Mouse (Mus musculus): ENCODE measurements around the gene Dhrs3. TPM values are rescaled to one million over a fixed set of nuclear protein-coding genes. Genes with fewer than 3 reads are reported as not detected.

The Dhrs3 gene
- 7.0 and 21.2 TPM in 2 replicates for polyA plus RNA-seq (2016; fragmentation: Nextera tagmentation; extraction: Ambion mirVana)

DNA sequence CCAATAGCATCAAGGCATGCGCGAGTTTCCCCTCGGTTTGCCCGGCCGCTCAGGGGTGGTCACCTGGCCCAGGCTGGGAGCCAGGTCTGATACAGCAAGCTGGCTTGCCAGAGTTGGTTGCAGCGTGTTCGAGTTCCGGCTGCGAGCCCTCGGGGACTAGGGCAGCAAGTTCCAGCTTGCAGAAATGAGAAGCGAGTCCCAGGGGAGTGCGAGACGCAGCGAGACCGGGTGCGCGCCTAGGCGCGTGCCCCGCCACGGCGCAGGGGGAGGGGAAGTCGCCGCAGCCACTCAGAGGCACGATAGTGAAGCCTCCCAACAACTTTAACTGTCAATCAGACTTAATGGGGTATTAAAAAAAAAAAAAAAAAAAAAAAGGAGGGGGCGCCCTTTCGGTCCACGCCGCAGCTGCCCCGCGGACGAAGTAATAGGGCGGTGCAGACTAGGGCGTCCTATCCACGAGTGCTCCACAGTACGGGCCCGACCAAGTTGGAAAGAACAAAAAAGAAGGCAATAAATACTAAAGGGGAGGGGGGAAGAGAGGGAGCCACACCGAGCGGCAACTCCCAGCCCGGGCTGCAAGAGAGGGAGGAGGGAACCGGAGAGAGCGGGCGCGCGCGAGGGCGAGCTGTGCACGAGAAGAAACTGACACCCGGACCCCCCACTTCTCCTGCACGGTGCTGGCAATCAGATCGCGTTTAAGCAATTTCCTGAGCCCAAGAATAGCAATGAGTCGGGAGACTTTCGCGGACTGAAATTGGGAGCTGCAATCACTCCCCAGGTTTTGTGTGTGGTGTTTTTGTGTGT is at the start of gene Dhrs3:
TSS of gene Dhrs3 (plus strand) at position 695 of the 804 bp plus-strand sequence.
- Histone ChIP-seq H3K4me3 (peak within 1 kb of the TSS; percentile 66), H3K27me3 (ENCODE audit: insufficient read depth, poor library complexity, severe bottlenecking) (peaks cover 51% of the 10 kb centered on the region; the same call in 1 of the 2 replicates), H3K36me3 (no peaks in the 10 kb centered on the region), H3K27ac (peak within 1 kb of the TSS; percentile 73), H3K9me3 (no peaks in the 10 kb centered on the region), H3K4me1 (peaks cover 52% of the 10 kb centered on the region)
- under 1% methylated on average over 54 of the region's 55 CpGs for WGBS
- DNase-seq (ENCODE audit: low spot score), result peak; percentile 85

DNA sequence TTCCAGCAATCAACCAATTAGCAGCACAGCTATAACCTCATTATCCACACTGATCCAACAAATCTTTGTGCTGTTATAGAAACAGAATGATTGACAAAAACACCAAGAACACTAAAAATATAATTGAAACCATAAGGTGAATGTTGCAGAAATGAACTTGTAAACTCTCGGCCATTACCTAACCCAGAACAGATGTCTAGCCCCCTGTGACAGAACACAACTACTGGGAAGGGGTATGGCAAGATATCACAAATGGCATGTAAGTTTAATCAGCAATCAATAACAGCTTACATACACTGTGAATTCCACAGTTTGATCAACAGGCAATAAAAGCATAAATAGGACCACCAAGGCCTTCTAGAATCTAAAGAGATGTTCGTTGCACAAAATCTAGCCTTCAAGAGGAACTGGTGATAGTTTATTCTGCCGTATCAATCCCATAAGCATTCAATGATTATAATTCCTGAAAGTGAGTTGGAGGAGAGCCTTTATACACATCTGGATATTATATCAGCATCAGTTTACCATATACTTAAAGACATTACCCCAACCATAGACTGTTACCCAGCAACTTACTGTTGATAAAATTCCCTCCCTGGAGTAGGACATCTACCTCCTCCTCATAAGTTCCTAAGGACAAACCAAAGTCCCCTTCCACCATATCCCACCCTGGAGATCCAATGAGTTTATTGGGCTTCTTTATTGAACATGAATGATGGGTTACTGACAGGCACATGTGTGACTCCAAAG is 30.7 kb upstream of the Dhrs3 start:
- DNase-seq (ENCODE audit: low spot score), result no peak
- H3K27me3 ChIP-seq (ENCODE audit: insufficient read depth, poor library complexity, severe bottlenecking), result no peaks in the 10 kb centered on the region
- no peaks in the 10 kb centered on the region for H3K9me3 ChIP-seq
- no peak overlapping the region for H3K27ac ChIP-seq
- H3K4me3 ChIP-seq, result no peak overlapping the region
- no peaks in the 10 kb centered on the region for H3K4me1 ChIP-seq
- WGBS, result 79% methylated on average over 3 of the region's 3 CpGs
- H3K36me3 ChIP-seq, result no peaks in the 10 kb centered on the region

DNA sequence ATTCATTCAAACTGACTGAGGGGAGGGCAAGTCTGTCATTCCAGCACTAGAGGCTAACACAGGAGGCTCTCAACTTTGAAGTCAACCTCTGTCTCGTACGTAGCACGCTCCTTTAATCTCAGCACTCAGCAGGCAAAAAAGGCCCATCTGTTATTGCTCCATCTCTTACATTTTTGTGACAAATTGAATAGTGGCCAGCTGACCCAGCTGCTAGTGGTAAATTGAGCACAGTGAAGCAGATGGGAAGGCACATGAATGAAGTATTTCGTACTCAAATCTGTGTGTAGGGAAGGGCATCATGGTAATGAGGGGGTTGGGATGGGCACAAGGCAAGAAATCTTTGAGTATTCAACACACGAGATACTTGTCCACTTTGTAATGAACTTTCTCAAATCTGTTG is 24.7 kb upstream of the Dhrs3 start:
- 75% methylated on average over 5 of the region's 5 CpGs for WGBS
- H3K9me3 ChIP-seq, result no peaks in the 10 kb centered on the region
- no peak overlapping the region for H3K27ac ChIP-seq
- DNase-seq (ENCODE audit: low spot score), result no peak
- H3K4me3 ChIP-seq, result no peak overlapping the region
- H3K36me3 ChIP-seq, result no peaks in the 10 kb centered on the region
- H3K4me1 ChIP-seq, result no peaks in the 10 kb centered on the region
- H3K27me3 ChIP-seq (ENCODE audit: insufficient read depth, poor library complexity, severe bottlenecking), result no peaks in the 10 kb centered on the region

- H3K36me3 ChIP-seq, result no peaks in the 10 kb centered on the region
- WGBS, result 75% methylated on average over 4 of the region's 4 CpGs
Observed at GRCm38 (mm10) chr4:144868584-144868983, 24.0 kb upstream of the Dhrs3 start.

DNA sequence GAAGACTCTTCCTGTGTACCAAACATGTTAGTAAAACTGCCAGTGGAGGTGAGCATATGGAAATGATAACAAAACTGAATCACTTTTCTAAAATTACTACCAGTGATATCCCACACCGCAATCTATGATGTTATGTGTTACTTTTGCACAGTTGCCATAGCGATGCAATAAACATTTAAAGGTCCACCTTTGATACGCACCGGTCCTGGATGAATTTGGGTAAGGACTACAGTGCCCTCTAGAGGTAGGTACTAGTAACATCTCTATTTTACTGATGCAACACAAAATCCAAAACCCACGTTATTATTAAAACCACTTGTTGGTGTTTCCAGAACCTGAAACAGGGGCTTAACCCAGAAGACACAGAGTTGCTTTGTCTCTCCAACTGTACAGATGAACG is 19.7 kb upstream of the Dhrs3 start:
- DNase-seq (ENCODE audit: low spot score), result no peak
- H3K27ac ChIP-seq, result no peak overlapping the region
- 36% methylated on average over 6 of the region's 6 CpGs for WGBS
- H3K4me3 ChIP-seq, result no peak overlapping the region
- no peaks in the 10 kb centered on the region for H3K27me3 ChIP-seq (ENCODE audit: insufficient read depth, poor library complexity, severe bottlenecking)
- H3K4me1 ChIP-seq, result 0 out of 2 replicates have a peak, but pooled peaks cover 3% of the 10 kb centered on the region
- H3K9me3 ChIP-seq, result no peaks in the 10 kb centered on the region
- no peaks in the 10 kb centered on the region for H3K36me3 ChIP-seq

More at GRCm38 (mm10) chr4:144868584-144868983, 24.0 kb upstream of the Dhrs3 start:
- H3K4me3 ChIP-seq, result no peak overlapping the region
- DNase-seq (ENCODE audit: low spot score), result no peak
- no peak overlapping the region for H3K27ac ChIP-seq
- no peaks in the 10 kb centered on the region for H3K4me1 ChIP-seq
- H3K9me3 ChIP-seq, result no peaks in the 10 kb centered on the region
- no peaks in the 10 kb centered on the region for H3K27me3 ChIP-seq (ENCODE audit: insufficient read depth, poor library complexity, severe bottlenecking)

GRCm38 (mm10) chr4:144875576-144876093 is 17.0 kb upstream of the Dhrs3 start:
- Histone ChIP-seq H3K27ac (no peak overlapping the region), H3K4me3 (no peak overlapping the region), H3K9me3 (no peaks in the 10 kb centered on the region), H3K4me1 (0 out of 2 replicates have a peak, but pooled peaks cover 3% of the 10 kb centered on the region), H3K36me3 (no peaks in the 10 kb centered on the region), H3K27me3 (ENCODE audit: insufficient read depth, poor library complexity, severe bottlenecking) (no peaks in the 10 kb centered on the region)
- WGBS, result 51% methylated on average over 2 of the region's 2 CpGs
- DNase-seq (ENCODE audit: low spot score), result no peak

DNA sequence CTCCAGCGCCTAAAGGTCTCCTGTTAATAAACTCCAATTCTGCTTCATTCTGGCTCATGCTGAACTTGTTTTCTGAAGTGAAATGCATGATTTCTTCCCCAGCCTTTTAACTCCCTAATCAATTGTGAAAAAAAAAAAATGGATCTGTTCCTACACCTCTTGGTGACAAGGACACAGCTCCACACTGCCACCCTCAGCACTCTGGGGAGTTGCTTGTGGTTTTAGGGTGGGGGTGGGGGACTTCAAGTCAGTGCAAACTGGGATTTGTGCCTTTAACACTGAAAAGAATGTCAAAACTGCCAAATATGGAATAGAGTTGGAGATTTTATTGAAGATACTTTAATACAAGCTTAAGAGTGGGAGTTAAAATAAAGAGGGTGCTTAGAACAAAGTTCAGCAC is 13.1 kb upstream of the Dhrs3 start:
- H3K4me1 ChIP-seq, result 0 out of 2 replicates have a peak, but pooled peaks cover 3% of the 10 kb centered on the region
- H3K36me3 ChIP-seq, result no peaks in the 10 kb centered on the region
- no peak overlapping the region for H3K27ac ChIP-seq
- DNase-seq (ENCODE audit: low spot score), result no peak
- no peak overlapping the region for H3K4me3 ChIP-seq
- WGBS, result 72% methylated on average over 1 of the region's 1 CpGs
- no peaks in the 10 kb centered on the region for H3K9me3 ChIP-seq
- no peaks in the 10 kb centered on the region for H3K27me3 ChIP-seq (ENCODE audit: insufficient read depth, poor library complexity, severe bottlenecking)

GRCm38 (mm10) chr4:144881376-144881775 is 11.3 kb upstream of the Dhrs3 start:
- no peak for DNase-seq (ENCODE audit: low spot score)
- Histone ChIP-seq H3K9me3 (no peaks in the 10 kb centered on the region), H3K27me3 (ENCODE audit: insufficient read depth, poor library complexity, severe bottlenecking) (no peaks in the 10 kb centered on the region), H3K4me1 (no peaks in the 10 kb centered on the region), H3K4me3 (no peak overlapping the region), H3K27ac (no peak overlapping the region), H3K36me3 (no peaks in the 10 kb centered on the region)
- WGBS, result 76% methylated on average over 2 of the region's 2 CpGs

DNA sequence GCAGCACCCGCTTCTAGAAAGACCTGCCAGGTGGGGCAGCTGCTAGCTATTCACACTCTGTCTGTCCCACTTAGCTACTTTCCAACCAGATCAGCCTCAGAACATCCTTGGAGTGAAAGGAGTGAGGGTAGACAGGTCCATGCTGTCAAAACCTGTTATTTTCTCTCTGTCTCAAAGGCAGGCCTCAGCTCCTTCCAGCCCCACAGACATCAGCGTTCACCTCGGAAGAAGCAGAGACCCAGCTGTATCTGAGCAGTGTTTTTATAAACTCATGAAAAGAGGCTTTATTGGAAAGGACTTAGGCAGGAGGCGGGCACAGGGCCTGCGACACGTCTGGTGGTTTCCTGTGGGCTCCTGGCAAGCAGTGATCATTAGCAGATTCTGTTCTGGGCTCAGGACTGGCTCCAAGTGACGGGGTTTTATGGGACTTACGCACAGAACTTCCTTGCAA is 9.7 kb upstream of the Dhrs3 start:
- no peaks in the 10 kb centered on the region for H3K9me3 ChIP-seq
- no peaks in the 10 kb centered on the region; the same call in 1 of the 2 replicates for H3K27me3 ChIP-seq (ENCODE audit: insufficient read depth, poor library complexity, severe bottlenecking)
- H3K27ac ChIP-seq, result no peak overlapping the region
- no peaks in the 10 kb centered on the region for H3K36me3 ChIP-seq
- H3K4me3 ChIP-seq, result no peak overlapping the region
- WGBS, result 63% methylated on average over 8 of the region's 8 CpGs
- DNase-seq (ENCODE audit: low spot score), result no peak
- no peaks in the 10 kb centered on the region for H3K4me1 ChIP-seq

DNA sequence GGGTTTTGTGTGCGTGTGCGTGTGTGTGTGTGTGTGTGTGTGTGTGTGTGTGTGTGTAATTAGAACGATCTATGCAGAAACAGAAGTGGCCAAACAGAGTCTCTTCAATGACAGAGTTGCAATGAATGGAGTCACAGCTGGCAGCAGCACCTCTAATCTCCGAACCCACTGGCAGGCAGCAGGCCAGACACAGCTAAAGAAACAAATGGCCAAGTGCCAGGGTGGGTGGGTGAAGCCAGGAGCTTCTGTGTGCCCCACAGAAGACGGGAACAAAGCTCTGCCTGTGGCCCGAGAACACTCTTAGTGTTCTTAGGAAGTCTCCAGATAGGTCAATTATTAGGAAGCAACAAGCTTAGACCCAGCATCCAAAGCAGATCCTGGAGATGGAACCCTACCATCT is 6.2 kb upstream of the Dhrs3 start:
- H3K27me3 ChIP-seq (ENCODE audit: insufficient read depth, poor library complexity, severe bottlenecking), result peaks cover 22% of the 10 kb centered on the region; the same call in 1 of the 2 replicates
- DNase-seq (ENCODE audit: low spot score), result no peak
- no peak overlapping the region for H3K27ac ChIP-seq
- no peaks in the 10 kb centered on the region for H3K9me3 ChIP-seq
- H3K4me3 ChIP-seq, result no peak overlapping the region
- 64% methylated on average over 6 of the region's 6 CpGs for WGBS
- H3K4me1 ChIP-seq, result peaks cover 7% of the 10 kb centered on the region
- no peaks in the 10 kb centered on the region for H3K36me3 ChIP-seq

DNA sequence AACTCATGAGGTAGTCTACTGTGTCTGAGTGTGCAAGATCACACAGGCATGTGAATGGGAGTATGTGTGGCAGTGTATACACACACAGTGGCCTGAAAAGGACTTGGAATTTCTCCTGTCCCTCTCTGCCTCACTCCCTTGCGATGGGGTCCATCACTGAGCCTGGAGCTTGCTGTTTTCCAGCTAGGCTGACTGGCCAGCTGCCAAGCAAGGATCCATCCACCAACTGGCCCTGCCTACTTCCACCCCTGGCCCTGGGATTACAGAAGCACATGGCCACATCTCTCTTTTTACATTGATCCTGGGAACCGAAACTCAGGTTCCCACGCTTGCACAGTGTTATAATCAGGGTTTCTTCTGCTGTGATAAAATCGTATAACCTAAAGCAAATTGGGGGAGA is 3.9 kb upstream of the Dhrs3 start:
- no peak for DNase-seq (ENCODE audit: low spot score)
- no peaks in the 10 kb centered on the region for H3K36me3 ChIP-seq
- peaks cover 19% of the 10 kb centered on the region for H3K4me1 ChIP-seq
- no peak overlapping the region for H3K4me3 ChIP-seq
- H3K27me3 ChIP-seq (ENCODE audit: insufficient read depth, poor library complexity, severe bottlenecking), result peaks cover 31% of the 10 kb centered on the region; the same call in 1 of the 2 replicates
- WGBS, result 78% methylated on average over 4 of the region's 4 CpGs
- no peak overlapping the region for H3K27ac ChIP-seq
- no peaks in the 10 kb centered on the region for H3K9me3 ChIP-seq

DNA sequence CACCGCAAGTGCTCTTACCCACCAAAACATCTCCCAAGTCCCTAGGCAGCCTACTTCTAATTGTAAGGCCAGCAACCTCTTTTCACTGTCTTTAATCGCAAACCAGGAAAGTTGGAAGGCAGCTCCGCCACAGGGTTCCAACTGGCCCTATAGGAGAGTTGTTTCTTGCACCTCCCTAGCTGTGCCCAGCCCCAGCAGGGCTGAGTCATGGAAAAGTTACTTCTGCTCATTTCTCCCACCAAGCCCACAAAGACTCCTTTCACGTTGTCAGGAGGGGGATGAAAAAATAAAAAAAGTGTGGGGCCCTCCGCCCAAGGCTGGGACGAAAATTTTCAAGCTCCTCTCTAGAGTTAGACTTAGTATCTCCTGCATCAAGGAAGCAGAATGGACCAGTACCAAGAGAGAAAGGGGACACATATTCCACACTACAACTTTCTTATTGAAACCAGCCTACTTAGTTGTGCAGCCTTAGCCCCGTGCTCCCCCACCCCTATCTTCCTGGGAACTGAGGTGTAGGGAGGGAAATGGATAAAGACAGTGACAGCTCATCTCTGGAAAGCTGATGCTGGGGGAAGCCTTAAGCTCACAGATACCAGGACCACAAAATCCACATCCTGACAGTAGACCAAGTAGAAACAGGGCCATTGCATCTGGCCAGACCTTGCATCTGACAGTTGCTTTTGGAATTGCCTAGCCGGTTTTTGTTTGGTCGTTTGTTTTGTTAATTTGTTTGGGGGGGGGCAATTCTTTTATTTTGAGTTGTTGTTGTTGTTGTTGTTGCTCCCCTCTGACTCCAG is 2.9 kb upstream of the Dhrs3 start:
- peaks cover 40% of the 10 kb centered on the region; the same call in 1 of the 2 replicates for H3K27me3 ChIP-seq (ENCODE audit: insufficient read depth, poor library complexity, severe bottlenecking)
- H3K4me1 ChIP-seq, result peaks cover 28% of the 10 kb centered on the region
- 72% methylated on average over 9 of the region's 9 CpGs for WGBS
- H3K36me3 ChIP-seq, result no peaks in the 10 kb centered on the region
- DNase-seq (ENCODE audit: low spot score), result no peak
- no peaks in the 10 kb centered on the region for H3K9me3 ChIP-seq
- H3K4me3 ChIP-seq, result no peak overlapping the region
- no peak overlapping the region for H3K27ac ChIP-seq
